Mouse (Mus musculus): Measurements from ENCODE around the gene Slc29a4. TPM values are rescaled to one million over a fixed set of nuclear protein-coding genes. Genes with fewer than 3 reads are reported as not detected.

Slc29a4 gene
- polyA plus RNA-seq (2012; ENCODE audit: insufficient read depth, insufficient read length, missing spikeins), result not detected in 2 replicates

DNA sequence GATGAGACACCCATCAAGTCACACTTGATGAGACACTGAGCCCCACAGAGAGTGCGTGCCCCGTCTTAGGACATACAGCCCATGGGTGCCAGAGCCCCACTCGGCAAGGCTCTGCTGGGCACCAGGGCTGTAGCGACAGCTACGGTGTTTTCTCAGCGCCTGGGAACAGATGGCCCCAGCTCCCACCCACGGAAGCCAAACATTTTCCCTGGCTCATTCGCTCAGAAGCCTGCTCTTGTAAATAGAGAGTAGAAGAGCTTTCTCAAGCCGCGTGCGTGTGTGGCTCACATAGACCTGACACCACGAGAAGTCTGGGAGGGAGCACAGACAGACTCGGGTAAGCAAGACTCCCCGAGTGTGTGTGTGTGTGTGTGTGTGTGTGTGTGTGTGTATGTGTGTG, at the start of gene Slc29a4:
Gene Slc29a4, plus strand, starts transcription at position 265 of the 400 bp plus-strand sequence.
- no peak within 1 kb of the TSS for H3K4me3 ChIP-seq (ENCODE audit: insufficient read depth, low read length)
- no peaks in the 10 kb centered on the region for H3K4me1 ChIP-seq (ENCODE audit: control insufficient read depth, insufficient read depth, low read length)
- H3K27ac ChIP-seq (ENCODE audit: insufficient read depth, low read depth, low read length), result no peak within 1 kb of the TSS
- TF ChIP-seq POLR2A (IDR thresholded peaks at IDR 0.05; ENCODE audit: borderline replicate concordance, low read depth, low read length) (no peak), CTCF (IDR thresholded peaks at IDR 0.05; ENCODE audit: low read depth, low read length) (no peak)

DNA sequence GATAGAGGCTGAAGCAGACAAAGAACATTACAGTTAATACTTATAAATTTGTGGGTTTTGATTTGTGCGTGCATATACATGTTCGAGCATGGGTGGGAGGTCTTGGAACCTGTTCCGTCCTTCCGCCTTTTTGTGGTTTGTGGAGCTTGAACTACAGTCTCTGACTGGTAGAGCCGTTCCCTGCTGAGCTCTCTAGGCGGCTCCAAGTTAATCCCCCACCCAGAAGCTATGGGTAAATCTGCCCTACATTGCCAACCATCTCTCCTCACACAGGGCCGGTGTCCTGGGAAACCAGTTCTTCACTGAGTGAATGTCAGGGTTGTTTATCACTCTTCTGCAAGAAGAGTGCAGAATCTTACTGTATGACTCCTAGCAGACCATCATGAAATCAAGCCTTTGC, 44.1 kb upstream of the Slc29a4 start:
- Histone ChIP-seq H3K4me3 (ENCODE audit: insufficient read depth, low read length) (no peak overlapping the region), H3K4me1 (ENCODE audit: control insufficient read depth, insufficient read depth, low read length) (no peaks in the 10 kb centered on the region), H3K27ac (ENCODE audit: insufficient read depth, low read depth, low read length) (no peak overlapping the region)
- TF ChIP-seq CTCF (IDR thresholded peaks at IDR 0.05; ENCODE audit: low read depth, low read length) (no peak), POLR2A (IDR thresholded peaks at IDR 0.05; ENCODE audit: borderline replicate concordance, low read depth, low read length) (no peak)

DNA sequence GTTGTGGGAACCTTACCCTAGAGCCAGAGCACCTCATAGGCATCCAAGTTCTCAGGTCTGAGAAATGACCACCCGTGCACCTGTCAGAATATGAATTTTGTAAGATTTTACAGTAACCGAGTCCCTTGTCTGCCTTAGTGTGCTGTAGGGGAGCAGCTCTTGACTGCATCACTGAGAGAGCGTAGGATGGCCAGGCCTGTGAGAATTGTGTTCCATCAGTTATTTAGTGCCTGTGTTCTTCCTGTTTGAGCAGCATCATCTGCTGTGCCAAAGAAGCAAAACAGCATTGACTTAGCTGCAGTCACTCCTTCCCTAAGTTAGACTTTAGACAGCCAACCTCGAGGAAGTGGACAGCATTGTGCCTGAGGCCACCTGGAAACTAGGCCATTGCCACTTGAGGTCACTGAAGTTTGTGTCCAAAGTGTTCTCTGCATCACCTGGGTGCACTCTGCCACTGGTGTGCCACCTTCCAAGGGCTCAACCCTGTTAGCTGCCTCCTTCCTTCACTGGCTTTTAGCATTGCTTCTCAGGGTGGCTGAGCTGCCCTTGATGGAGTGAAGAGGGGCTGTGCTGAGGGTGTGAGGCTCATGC, 42.8 kb upstream of the Slc29a4 start:
- H3K4me1 ChIP-seq (ENCODE audit: control insufficient read depth, insufficient read depth, low read length), result no peaks in the 10 kb centered on the region
- H3K27ac ChIP-seq (ENCODE audit: insufficient read depth, low read depth, low read length), result no peak overlapping the region
- no peak for TF ChIP-seq POLR2A (IDR thresholded peaks at IDR 0.05; ENCODE audit: borderline replicate concordance, low read depth, low read length)
- no peak for TF ChIP-seq CTCF (IDR thresholded peaks at IDR 0.05; ENCODE audit: low read depth, low read length)
- no peak overlapping the region for H3K4me3 ChIP-seq (ENCODE audit: insufficient read depth, low read length)

DNA sequence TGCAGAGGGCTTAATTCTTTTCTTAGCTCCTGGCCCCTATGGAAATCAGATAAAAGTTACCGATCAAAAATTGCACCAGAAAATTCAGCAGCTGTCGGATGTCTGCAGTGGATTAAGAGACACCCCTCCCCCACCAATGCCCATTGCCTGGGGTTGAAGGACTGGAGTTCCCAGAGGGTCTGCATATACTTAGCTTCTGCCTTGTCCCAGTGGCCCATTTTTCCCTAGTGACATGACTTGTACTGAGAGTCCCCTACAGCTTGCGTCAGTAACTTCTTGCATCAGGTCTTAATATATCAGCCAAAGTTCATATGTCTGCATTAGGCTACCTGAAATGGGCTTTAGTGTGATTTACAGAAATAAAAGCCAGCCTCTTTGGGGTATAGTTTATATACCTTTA, 41.9 kb upstream of the Slc29a4 start:
- TF ChIP-seq POLR2A (IDR thresholded peaks at IDR 0.05; ENCODE audit: borderline replicate concordance, low read depth, low read length) (no peak), CTCF (IDR thresholded peaks at IDR 0.05; ENCODE audit: low read depth, low read length) (no peak)
- Histone ChIP-seq H3K4me1 (ENCODE audit: control insufficient read depth, insufficient read depth, low read length) (no peaks in the 10 kb centered on the region), H3K27ac (ENCODE audit: insufficient read depth, low read depth, low read length) (no peak overlapping the region), H3K4me3 (ENCODE audit: insufficient read depth, low read length) (no peak overlapping the region)

DNA sequence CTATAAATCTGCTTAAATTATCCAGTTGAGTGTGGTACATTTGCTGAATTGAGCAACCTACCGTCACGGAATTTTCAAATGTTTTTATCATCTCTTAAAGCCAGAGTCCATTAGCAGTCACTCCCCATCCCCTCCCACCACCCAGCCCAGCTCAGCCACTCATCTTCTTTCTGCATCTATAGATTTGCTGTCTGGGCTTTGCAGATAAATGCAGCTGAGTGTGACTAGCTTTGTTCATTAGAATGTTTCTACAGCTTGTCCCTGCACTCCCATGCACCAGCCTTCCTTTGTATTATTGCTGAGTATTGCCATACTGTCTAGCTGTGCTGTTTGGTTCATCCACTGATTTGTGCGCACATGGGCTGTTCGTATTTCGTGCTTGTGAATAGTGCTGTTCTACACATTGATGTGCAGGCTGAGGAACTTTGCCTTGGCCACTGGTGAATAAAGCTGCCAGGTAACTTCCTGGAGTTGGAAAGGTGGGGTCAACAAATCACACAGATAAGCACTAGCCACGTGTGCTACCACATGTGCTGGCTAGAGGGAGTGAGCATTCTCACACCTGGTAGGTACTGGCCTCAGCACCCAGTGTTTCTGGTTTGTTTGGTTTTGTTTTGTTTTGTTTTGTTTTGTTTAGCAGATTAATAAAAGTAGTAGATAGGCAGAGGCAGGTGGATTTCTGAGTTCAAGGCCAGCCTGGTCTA, 41.4 kb upstream of the Slc29a4 start:
- Histone ChIP-seq H3K27ac (ENCODE audit: insufficient read depth, low read depth, low read length) (no peak overlapping the region), H3K4me1 (ENCODE audit: control insufficient read depth, insufficient read depth, low read length) (no peaks in the 10 kb centered on the region), H3K4me3 (ENCODE audit: insufficient read depth, low read length) (no peak overlapping the region)
- no peak for TF ChIP-seq POLR2A (IDR thresholded peaks at IDR 0.05; ENCODE audit: borderline replicate concordance, low read depth, low read length)
- TF ChIP-seq CTCF (IDR thresholded peaks at IDR 0.05; ENCODE audit: low read depth, low read length), result no peak

DNA sequence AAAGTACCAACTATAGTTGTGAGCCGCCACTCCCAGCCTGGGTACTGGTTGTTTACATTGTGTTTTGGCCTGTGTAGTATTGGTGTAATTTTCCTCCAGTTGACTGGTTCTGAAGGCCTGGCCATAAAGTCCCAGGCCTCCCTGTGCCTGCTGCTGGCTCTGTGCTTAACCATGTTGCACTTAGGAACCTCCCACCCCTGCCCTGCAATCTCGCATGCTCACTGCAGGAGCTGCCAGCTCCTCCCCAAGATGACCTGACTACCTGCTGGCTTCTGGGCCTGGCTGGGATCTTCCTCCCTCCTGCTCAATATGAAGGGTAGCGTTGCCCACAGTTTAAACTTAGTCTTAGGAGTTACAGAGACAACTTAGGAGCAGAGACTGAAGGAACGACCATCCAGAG, 40.0 kb upstream of the Slc29a4 start:
- no peaks in the 10 kb centered on the region for H3K4me1 ChIP-seq (ENCODE audit: control insufficient read depth, insufficient read depth, low read length)
- H3K4me3 ChIP-seq (ENCODE audit: insufficient read depth, low read length), result no peak overlapping the region
- TF ChIP-seq POLR2A (IDR thresholded peaks at IDR 0.05; ENCODE audit: borderline replicate concordance, low read depth, low read length), result no peak
- TF ChIP-seq CTCF (IDR thresholded peaks at IDR 0.05; ENCODE audit: low read depth, low read length), result no peak
- H3K27ac ChIP-seq (ENCODE audit: insufficient read depth, low read depth, low read length), result no peak overlapping the region

DNA sequence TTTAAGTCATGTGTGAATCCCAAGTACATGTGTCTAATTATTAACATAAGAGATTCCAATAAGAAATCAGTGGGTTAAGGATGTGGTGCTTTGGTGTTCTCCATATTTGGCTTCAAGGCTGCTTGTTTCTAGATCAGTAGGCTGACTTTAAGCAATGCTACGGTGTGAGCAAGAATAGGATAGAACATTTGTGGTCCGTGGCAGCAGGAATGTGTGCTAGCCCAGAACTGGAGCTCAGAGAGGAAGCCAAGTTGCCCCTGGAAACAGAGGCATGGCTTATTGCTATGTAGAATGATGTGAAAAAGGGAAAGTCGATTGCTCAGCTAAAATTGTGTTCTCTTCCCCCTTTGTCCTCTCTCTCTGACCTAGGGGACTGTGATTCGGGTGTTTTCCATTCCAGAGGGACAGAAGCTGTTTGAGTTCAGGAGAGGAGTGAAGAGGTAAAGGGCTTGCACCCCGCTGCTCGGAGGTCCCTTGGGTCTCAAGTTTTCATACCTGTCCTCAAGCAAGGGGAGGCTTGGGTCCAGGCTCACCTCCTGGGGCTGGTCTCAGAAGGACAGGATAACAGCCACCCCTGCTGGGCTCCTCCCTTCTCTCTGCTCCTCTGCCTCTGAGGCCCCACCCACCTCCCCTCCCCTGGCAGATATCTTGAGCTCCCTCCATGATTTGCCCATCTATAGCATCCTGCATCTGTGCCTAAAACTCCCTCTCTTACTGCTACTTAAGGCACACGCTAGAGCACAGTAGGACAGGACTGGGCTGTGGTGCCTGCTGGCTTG, 31.5 kb upstream of the Slc29a4 start:
- no peak overlapping the region for H3K27ac ChIP-seq (ENCODE audit: insufficient read depth, low read depth, low read length)
- TF ChIP-seq POLR2A (IDR thresholded peaks at IDR 0.05; ENCODE audit: borderline replicate concordance, low read depth, low read length), result no peak
- TF ChIP-seq CTCF (IDR thresholded peaks at IDR 0.05; ENCODE audit: low read depth, low read length), result no peak
- no peak overlapping the region for H3K4me3 ChIP-seq (ENCODE audit: insufficient read depth, low read length)
- H3K4me1 ChIP-seq (ENCODE audit: control insufficient read depth, insufficient read depth, low read length), result 0 out of 2 replicates have a peak, but pooled peaks cover 2% of the 10 kb centered on the region

DNA sequence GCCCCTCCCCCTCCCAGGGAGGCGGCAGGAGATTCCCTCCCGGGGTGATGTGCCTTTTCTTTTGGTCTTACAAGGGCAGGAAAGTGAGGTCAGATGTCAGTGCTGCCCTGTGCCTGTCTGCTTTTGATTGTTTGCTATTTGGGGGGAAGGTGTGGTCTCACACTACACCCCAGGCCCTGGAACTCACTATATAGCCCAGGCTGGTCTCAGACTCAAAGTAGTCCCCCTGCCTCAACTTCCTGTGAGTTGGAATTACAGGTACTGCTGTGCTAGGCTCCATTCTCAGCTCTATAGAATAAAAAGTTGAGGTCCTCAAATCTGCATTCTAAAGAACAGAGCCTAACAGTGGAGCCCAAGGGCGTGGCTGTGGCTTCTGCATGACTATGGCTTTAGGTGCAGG, 24.4 kb upstream of the Slc29a4 start:
- Histone ChIP-seq H3K4me3 (ENCODE audit: insufficient read depth, low read length) (no peak overlapping the region), H3K4me1 (ENCODE audit: control insufficient read depth, insufficient read depth, low read length) (no peaks in the 10 kb centered on the region), H3K27ac (ENCODE audit: insufficient read depth, low read depth, low read length) (no peak overlapping the region)
- no peak for TF ChIP-seq CTCF (IDR thresholded peaks at IDR 0.05; ENCODE audit: low read depth, low read length)
- TF ChIP-seq POLR2A (IDR thresholded peaks at IDR 0.05; ENCODE audit: borderline replicate concordance, low read depth, low read length), result no peak

DNA sequence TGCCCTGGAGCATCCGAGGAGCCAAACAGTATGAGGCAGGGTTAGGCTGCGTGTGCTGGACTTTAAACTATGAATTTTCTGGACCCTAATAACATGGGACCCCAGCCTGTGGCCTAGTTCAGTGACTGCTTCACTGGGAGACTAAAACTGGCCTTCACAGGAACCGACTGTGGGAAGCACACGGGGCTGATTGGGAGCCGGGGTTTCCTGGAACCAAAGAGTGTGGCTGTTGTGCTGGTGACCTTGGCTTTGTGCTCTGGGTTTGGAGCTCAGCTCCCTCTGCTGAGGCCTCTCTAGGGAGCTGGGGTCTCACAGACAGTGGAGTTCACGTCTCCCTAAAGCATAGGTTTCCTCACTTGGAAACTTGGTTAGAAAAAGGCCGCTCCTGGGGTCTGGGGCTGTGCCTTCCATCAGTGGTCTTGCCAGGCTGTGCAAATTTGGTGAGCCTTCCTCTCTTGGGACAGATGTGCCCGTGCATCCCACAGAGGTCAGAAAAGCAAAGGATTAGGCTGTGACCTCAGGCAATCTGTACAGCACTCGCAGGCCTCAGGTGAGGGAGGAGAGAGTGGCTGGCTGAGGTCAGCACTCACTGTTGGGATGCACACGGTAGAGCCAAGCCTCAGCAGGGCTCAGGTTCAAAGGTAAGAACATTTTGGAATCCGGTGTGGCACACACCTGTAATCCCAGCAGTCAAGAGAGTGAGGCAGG, 23.6 kb upstream of the Slc29a4 start:
- Histone ChIP-seq H3K4me1 (ENCODE audit: control insufficient read depth, insufficient read depth, low read length) (no peaks in the 10 kb centered on the region), H3K27ac (ENCODE audit: insufficient read depth, low read depth, low read length) (no peak overlapping the region), H3K4me3 (ENCODE audit: insufficient read depth, low read length) (no peak overlapping the region)
- TF ChIP-seq POLR2A (IDR thresholded peaks at IDR 0.05; ENCODE audit: borderline replicate concordance, low read depth, low read length) (no peak), CTCF (IDR thresholded peaks at IDR 0.05; ENCODE audit: low read depth, low read length) (no peak)
